Mouse (Mus musculus): Measurements from ENCODE around the gene Nolc1.
"Not testable (repeated sequence)": the region's sequence is repeated elsewhere in the genome, so short reads cannot be mapped to it uniquely, and the experiment has no call there.

Gene Nolc1

DNA sequence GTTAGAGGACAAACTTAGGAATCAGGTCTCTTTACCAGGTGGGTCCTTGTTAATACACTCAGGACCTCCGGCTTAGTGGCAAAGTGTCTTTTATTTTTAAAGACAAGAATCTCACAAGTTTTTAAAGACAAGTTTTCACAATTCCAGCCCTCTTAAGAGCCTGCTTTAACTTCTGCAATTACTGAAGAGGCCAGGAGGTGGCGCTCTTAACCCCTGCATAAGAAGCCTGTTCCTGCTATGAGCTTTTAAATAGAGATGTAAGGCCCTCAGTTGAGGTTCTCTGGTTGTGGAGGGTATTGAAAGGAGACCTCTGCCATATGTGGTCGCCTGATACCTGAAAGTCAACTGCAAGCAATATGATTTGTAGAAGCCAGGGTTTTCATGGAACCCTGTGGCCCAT is 10.7 kb downstream of the Nolc1 start:
- in situ Hi-C loops (cut with MboI, MseI): no loop called here

DNA sequence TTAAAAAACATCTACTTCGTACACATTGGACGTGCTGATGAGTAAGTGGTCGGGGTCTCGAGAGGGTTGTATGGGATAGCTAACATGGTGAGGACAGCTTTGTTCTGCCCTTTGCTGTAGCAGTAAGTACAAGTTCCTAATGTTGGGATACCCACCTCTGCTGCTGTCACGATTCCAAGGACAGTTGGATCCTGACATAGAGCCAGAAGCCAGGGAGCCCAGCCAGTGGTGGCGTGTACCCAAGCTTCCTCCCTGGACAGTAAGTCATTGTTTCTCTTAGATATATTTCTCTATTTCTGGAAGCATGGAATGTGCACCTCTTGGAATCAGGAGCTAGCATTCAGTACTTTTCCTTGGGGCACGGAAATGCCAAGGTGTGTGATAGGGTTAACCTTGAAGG is 12.2 kb downstream of the Nolc1 start:
- in situ Hi-C loops (cut with MboI, MseI): no loop called here

DNA sequence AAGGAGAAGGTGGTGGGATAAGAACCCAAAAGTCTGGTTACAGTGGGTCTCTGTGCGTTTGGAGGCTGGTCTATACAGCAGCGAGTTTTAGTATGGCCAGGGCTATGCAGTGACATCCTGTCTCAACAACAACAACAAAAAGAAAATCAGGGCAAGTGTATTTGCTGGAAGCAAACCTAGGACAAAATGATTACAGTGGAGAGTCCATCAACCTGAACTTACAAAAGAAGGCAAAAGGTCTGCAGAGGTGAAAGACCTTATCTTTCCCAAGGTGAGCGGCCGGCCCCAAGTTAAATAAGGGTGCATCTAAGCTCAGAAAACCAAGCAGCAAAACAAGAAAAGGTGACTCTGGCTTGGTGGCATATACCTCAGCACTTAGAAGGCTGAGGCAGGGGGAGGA is 16.0 kb downstream of the Nolc1 start:
- in situ Hi-C loops (cut with MboI, MseI): no loop called here

DNA sequence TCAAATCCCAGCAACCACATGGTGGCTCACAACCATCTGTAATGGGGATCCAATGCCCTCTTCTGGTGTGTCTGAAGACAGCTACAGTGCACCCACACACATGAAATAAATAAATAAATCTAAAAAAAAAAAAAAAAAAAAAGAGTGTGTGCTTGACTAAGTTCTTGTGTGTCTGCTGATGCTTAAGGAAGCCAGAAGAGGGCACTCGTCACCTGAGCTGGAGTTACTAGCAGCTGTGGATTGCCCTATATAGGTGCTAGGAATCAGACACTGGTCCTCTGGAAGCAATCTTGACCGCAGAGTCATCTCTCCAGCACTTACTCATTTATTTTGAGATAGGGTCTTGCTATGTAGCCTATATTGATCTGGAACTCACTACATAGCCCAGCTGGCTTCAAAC is 18.5 kb downstream of the Nolc1 start:
- in situ Hi-C loops (cut with MboI, MseI): no loop called here

DNA sequence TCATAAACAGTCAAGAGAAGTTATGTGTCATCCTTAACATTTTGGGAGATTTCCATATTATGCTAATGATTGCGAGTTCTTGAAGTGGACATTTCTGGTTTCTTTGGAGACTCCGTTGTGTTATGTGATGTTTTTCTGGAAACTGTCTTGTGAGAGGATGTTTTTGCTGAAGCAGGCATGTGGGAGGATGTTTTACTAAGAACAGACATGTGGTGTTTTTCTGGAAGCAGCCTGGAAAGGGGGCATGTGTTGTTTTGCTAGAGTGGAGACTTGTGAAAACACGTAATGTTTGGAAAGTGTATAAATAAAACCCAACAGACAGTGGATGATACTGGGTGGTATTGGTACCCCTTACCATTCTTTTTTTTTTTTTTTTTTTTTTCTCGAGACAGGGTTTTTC is 19.6 kb downstream of the Nolc1 start:
- in situ Hi-C loops (cut with MboI, MseI): no loop called here

DNA sequence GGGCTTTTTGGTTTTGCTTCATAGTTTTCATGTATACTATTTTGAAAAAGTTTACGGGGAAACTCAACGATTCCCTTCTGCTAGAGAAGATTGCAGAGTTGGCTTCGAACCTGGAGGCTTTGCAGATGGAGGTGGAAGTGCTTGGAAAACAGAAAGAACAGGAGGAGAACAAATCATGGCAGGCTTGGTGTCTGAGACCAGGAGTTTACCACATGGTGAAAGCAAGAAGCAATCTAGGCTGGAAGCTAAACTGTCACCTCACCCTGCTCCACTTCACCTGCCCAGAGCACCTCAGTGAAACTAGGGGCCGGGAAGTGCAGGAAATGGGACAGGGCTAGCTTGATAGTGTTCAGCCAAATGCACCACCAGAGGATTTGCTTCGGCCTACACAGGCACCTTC is 20.7 kb downstream of the Nolc1 start:
- in situ Hi-C loops (cut with MboI, MseI): no loop called here

DNA sequence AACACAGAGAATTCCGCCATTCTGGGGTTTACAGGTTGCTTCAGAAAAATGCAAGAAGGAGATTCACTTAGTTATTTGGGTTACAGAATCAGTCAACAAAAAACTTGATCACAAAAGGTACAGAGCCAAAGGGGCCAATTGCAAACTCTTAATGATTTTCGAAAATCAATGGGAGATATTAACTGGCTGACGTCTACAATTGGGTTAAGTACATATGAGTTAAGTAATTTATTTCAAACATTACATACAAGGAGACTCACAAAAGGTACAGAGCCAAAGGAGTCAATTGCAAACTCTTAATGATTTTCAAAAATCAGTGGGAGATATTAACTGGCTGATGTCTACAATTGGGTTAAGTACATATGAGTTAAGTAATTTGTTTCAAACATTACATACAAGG is 23.9 kb downstream of the Nolc1 start:
- in situ Hi-C loops (cut with MboI, MseI): no loop called here

DNA sequence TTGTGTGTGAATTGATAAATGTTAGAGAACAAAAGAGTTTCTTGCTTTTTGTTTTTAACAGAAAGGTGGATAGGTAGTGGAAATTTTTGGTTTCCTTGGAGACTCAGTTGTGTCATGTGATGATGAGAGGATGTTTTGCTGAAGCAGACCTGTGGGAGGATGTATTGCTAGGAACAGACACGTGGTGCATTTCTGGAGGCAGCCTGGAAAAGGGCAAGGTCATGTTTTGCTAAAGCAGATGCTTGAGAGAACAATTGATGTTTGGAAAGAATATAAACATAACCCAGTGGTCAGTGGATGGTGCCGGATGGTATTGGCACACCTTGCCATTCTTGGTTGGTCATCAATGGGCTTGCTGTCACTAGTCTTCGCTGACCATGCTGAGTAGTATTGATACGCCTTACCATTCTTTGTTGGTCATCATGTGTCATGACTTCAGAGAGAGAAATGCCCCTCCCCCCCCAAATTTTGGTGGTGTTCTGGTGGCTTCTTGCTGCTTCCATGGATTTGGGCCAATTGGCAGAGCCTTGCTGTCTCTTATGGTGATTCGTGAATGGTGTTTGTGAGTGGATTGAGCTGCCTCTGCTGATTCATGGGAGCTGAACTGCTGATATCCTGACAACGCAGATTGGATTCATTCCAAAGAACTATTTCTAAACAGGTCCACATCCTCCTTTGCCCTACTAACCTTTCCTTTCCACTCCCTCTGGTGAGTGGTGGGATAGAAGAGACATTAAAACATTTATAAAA is 27.9 kb downstream of the Nolc1 start:
- in situ Hi-C loops (cut with MboI, MseI): no loop called here

DNA sequence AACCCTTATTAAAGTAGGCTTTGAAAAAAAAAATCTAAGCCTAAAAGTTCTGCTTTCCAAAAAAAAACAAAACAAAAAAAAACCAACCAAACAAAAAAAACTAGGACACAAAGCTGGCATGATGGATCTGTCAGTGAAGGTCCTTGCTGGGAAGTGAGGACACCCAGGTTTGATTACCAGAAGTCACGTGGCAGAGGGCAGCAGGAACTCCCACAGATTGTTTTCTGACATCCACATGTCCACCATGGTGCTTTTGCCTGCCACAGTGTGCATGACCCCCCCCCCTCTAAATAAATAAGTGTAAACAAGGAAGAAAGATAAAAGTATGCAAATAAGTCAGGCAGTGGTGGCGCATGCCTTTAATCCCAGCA is 28.5 kb downstream of the Nolc1 start:
- in situ Hi-C loops (cut with MboI, MseI): no loop called here

DNA sequence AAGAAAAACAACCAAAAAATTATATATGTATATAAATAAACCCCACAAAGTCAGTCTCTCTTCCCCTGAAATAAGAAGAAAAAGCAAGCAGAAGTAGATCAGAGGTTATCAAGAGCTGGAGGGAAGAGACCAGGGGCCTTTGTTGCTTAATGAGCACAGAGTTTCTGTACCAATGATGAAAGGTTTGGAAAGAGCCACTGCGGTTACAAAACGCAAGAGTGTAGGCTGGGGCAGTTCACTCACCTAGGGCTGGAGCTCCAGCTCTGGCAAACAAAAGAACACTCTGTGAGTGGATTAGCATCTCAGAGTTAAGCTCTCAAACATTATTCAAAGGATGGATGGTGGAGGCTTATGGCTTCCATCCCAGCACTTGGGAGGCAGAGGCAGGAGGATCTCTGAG is 34.6 kb downstream of the Nolc1 start:
- in situ Hi-C loops (cut with MboI, MseI): no loop called here

DNA sequence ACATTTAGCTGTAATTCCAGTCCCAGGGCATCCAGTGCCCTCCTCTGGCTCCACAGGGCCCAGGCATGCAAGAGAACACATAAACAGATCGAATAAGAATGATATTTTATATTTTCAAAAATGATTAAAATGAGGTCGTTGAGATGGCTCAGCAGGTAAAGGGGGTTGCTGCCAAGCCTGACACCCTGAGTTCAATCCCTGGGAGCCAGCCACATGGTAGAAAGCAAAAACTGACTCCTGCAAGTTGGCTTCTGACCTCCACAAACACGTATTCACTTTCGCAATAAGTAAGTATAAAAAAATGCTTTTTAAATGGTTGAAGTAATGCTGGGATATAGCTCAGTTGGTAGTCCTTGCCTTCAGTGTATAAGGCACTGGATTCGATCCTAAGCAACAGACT is 35.1 kb downstream of the Nolc1 start:
- in situ Hi-C loops (cut with MboI, MseI): no loop called here

DNA sequence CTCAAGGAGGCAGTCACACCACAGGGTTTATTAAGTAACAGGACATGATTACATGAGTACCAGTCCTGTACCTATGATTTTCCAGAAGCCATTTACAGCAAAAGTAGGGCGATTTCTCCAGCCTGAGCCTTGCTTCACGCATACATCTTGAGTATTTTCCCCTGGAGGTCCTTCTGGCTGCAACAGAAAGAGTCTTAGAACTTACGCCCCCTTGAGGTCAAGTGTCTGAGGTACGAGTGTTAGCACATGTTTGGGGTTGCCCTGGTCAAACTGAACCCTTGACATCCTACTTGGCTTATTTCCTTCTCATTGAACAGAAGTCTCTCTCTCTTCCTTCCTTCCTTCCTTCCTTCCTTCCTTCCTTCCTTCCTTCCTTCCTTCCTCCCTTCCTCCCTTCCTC is 39.0 kb downstream of the Nolc1 start:
- in situ Hi-C loops (cut with MboI, MseI): no loop called here

DNA sequence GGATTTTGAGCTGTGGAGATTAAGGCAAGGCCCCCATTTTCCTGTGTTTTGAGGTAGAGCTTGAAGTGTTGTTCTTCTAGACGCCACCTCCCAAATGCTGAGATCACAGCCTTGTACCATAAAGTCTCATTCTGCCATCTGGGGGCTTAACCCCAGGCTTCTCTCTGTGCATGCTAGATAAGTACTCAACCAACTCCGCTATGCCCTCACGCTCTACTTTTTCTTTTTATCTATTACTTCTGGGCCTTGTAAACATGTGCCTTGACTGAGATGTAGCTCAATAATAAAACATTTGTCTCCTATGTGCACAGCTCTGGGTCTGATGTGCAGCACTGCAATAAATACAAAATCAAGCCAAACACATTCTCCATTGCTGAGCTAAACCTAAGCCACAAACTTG is 43.8 kb downstream of the Nolc1 start:
- in situ Hi-C loops (cut with MboI, MseI): no loop called here

DNA sequence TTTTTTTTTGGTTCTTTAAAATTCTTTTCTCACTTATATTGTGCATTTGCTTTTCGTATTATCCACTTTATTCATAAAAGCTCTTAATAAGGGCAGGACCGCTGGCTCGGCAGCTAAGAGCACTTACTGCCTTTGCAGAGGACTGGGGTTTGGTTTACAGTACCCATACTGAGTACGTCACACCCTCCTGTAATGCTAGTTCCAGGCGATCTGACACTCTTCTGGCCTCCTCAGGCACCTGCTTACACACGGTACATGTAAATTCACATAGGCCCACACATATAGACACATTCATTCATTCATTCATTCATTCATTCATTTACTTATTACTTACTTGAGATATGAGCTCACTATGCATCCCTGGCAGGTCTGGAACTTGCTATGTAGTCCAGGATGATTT is 45.2 kb downstream of the Nolc1 start:
- in situ Hi-C loops (cut with MboI, MseI): no loop called here

DNA sequence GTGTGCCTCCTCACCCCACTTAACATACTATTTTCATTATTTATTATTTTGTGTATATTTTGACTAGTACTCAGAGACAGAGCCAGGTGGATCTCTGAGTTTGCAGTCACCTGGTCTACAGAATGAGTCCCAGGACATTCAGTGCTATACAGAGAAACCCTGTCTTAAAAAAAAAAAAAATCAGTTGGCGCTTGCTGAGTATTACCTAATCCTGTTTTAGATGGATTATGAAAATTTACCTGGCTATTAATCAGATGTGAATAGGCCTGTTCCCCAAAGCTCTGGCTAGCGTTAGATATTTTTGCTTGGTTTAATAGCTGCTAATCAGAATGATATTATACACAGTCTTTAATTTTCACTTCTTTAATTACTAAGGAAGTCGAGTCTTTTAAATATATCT is 48.2 kb downstream of the Nolc1 start:
- in situ Hi-C loops (cut with MboI, MseI): no loop called here

DNA sequence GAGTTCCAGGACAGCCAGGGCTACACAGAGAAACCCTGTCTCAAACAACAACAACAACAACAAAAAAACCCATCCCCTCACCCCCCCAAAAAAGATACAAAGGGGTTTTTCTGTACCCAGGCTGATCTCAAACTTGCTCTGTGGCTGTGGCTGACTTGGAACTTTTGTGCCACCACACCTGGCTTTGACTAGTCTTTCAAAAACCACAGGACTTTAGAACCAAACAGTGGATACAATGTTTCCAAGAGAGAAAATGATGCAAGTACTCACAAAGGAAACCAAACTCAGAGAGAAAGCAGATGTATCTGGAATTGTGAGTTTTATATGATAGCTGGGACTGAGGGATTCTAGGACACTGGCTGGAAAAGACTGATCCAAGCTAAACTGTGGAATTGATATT is 49.0 kb downstream of the Nolc1 start:
- in situ Hi-C loops (cut with MboI, MseI): no loop called here

DNA sequence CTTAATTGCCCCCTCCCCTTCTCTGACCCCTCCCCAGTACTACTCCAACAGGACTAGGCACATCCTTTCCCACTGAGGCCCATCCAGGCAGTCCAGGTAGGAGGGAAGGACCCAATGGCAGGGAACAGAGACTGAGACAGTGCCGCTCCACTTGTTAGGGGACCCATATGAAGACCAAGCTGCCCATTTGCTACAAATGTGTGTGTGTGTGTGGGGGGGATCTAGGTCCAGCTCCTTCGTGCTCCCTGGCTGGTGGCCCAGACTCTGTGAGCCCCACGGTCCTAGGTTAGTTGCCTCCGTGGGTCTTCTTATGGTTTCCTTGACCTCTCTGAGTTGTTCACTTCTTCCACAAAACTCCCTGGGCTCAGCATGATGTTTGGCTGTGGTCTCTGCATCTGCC is 50.6 kb downstream of the Nolc1 start:
- in situ Hi-C loops (cut with MboI, MseI): no loop called here

DNA sequence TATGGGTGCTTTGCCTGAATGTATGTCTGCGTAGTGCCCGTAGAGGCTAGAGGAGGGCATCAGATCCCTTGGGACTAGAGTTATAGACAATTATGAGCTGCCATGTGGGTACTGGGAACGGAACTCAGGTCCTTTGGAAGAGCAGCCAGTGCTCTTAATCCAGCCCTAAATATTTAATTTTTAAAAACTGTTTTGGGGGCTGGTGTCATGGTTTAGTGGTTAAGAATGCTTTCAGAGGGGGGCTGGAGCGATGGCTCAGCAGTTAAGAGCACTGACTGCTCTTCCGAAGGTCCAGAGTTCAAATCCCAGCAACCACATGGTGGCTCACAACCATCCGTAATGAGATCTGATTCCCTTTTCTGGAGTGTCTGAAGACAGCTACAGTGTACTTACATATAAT is 54.1 kb downstream of the Nolc1 start:
- in situ Hi-C loops (cut with MboI, MseI): not testable (repeated sequence)

DNA sequence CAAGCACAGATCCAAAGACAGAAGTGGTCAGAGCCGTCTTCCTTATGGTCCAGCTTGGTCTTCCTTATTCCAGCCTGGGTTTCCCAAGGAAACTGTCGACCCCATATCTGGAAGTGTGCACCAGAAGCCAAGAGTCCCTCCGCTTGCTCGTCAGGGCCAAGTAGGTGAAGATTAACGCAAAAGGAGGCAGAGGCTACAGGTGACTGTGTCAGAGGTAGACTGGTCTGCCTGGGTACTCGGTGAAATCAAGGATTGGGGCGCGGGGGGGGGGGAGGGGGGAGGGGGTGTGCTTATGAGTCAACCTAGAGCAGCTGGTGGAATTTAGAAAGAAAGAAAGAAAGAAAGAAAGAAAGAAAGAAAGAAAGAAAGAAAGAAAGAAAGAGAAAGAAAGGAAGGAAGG is 55.6 kb downstream of the Nolc1 start:
- in situ Hi-C loops (cut with MboI, MseI): no loop called here

DNA sequence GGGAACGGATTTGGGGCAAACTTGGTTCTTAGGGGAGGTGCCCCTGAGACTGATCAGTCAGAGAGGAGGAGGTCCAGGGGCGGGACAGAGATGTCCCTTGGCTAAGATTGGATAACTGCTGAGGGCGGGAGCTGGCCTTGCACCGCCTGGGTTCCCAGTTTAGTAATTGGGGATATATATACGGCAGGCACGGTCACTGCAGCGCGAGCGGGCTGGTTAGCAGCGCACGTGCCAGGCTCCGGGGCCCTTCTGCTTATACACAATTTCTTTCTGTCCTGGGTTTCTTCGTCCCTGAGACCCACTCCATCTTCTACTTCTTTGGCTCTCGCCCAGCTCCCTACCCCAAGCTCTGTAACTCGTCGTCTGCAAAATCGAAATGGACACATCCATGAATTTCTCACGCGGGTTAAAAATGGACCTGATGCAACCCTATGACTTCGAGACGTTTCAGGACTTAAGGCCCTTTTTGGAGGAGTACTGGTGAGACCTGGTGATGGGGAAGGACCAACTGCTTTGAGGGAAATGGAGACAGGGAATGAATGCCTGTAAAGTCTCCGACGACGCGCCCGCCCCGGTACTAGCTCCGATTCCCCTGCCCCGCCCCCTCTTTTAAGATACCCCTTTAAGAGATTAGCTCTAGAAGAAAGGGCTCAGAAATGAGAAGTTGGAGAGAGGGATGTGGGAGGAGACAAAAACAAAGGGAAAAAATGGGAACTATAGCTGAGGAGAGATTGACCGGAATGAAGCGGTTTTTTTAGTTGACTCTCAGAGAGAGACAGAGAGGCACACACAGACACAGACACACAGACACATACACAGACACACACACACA is 56.2 kb downstream of the Nolc1 start, which contains the start of gene Elovl3:
Gene Elovl3, plus strand, starts transcription at position 204 of the 832 bp plus-strand sequence.
- in situ Hi-C loops (cut with MboI, MseI): no loop called here

DNA sequence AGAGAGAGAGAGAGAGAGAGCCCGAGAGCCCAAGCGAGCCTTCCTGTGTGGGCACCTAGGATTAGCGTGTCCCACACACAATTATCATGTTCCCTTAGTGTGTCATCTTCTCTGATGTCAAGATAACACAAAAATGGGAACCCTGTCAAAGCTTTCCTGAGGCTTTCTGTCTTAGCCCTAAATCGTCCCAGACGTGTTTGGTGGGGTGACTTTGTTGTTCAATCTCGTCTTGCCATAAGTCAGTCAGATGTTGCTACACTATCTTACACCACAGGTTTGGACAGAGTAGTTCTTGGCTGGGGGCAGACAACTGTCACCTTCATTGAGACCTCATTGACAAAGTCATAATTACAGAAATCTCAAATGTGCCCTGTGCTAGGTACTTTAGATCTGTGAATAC is 56.9 kb downstream of the Nolc1 start:
- in situ Hi-C loops (cut with MboI, MseI): no loop called here
